Mouse (Mus musculus) kidney, embryonic 14.5 days (tissue): ENCODE measurements at regions not wholly inside any gene's neighbourhood (a gene's known extent, or its start where the extent isn't known, plus 50 kb on each side); places are given as distances from the start of the nearest gene placed in this dataset.

ENCODE experiments used
- ATAC-seq: fragments of 200-750 bp; cut with Nextera tagmentation; 2 replicates; pipeline ENCODE4 v1.8.0; 2017; ENCODE audit warnings: moderate number of reproducible peaks, mild to moderate bottlenecking, moderate TSS enrichment, moderate library complexity; ENCODE audit not compliant: low FRiP score, low TSS enrichment
- H3K27ac ChIP-seq: fragments of 300-500 bp; sonication (generic); 2 replicates; pipeline ENCODE4 v1.5.1; 2014; ENCODE audit warnings: low read depth, mild to moderate bottlenecking, low read length, moderate library complexity, mixed read lengths
- H3K27me3 ChIP-seq: fragments of 300-500 bp; sonication (generic); 2 replicates; pipeline ENCODE4 v1.6.1; 2014; ENCODE audit warnings: mild to moderate bottlenecking, low read length; ENCODE audit not compliant: control insufficient read depth, insufficient read depth
- H3K36me3 ChIP-seq: fragments of 300-500 bp; sonication (generic); 2 replicates; pipeline ENCODE4 v1.6.1; 2014; ENCODE audit warnings: low read length, mixed read lengths; ENCODE audit not compliant: control insufficient read depth, insufficient read depth
- H3K4me1 ChIP-seq: fragments of 300-500 bp; sonication (generic); 2 replicates; pipeline ENCODE4 v1.6.1; 2014; ENCODE audit warnings: low read length, mixed read lengths; ENCODE audit not compliant: control insufficient read depth, insufficient read depth
- H3K4me2 ChIP-seq: fragments of 300-500 bp; sonication (generic); replicated peaks from 2 replicates; pipeline ENCODE4 v1.6.1; 2014; ENCODE audit warnings: low read depth, mild to moderate bottlenecking, low read length
- H3K4me3 ChIP-seq: fragments of 300-500 bp; sonication (generic); 2 replicates; pipeline ENCODE4 v1.5.1; 2014; ENCODE audit warnings: mild to moderate bottlenecking, low read length
- H3K9ac ChIP-seq: fragments of 300-500 bp; sonication (generic); 2 replicates; pipeline ENCODE4 v1.6.1; 2014; ENCODE audit warnings: low read depth, mild to moderate bottlenecking, low read length, moderate library complexity
- H3K9me3 ChIP-seq: fragments of 300-500 bp; sonication (generic); 2 replicates; pipeline ENCODE4 v1.6.1; 2016; ENCODE audit warnings: low read length; ENCODE audit not compliant: control insufficient read depth
- WGBS: fragments of 180-500 bp; shearing (Covaris S2); extraction: QIAGEN DNeasy Blood & Tissue Kit; methylation state at CpG from one replicate; pipeline ENCODE4 v1.1.7; 2014; 5-methylcytosine and 5-hydroxymethylcytosine counted together

GRCm38 (mm10) chr11:52558782-52559181 lies 162.6 kb downstream of the 9530068E07Rik start:
- ATAC-seq, result peak; percentile 46
- no peak overlapping the region for H3K9ac ChIP-seq
- 40% methylated on average over 5 of the region's 5 CpGs for WGBS

DNA sequence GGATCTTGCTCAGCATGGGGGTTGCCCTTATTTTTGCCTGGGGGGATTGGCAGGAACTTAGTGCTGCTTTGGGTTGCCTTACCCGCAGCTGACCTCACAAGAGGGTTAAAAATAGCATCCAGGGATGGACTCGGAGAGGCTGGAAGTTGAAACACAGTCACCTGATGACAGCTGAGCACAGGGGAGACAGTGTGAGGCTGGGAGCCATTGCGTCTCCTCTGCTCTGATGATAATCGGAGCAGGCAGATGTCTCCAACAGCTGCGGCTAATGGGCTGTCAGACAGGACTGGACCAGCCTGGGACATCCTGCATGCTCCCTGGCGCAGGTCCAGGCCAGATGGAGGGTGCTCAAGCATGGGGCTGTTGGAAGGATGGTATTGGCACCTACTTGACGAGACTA lies 165.1 kb downstream of the 9530068E07Rik start:
- H3K4me2 ChIP-seq, result no peak overlapping the region
- H3K27ac ChIP-seq, result no peak overlapping the region
- H3K27me3 ChIP-seq, result no peaks in the 10 kb centered on the region
- H3K9ac ChIP-seq, result no peak overlapping the region
- H3K9me3 ChIP-seq, result no peaks in the 10 kb centered on the region
- no peaks in the 10 kb centered on the region for H3K36me3 ChIP-seq
- ATAC-seq, result peak; percentile 3; the same call in 1 of the 2 replicates
- no peak overlapping the region for H3K4me3 ChIP-seq
- peaks cover 15% of the 10 kb centered on the region; the same call in 1 of the 2 replicates for H3K4me1 ChIP-seq
- WGBS, result 58% methylated on average over 7 of the region's 7 CpGs

More at GRCm38 (mm10) chr11:52558782-52559181, 162.6 kb downstream of the 9530068E07Rik start:
- no peaks in the 10 kb centered on the region for H3K36me3 ChIP-seq
- H3K4me3 ChIP-seq, result no peak overlapping the region
- H3K4me1 ChIP-seq, result peaks cover 11% of the 10 kb centered on the region; the same call in 1 of the 2 replicates
- H3K4me2 ChIP-seq, result no peak overlapping the region
- H3K9me3 ChIP-seq, result no peaks in the 10 kb centered on the region
- no peaks in the 10 kb centered on the region for H3K27me3 ChIP-seq
- H3K27ac ChIP-seq, result no peak overlapping the region

GRCm38 (mm10) chr11:52565457-52565856 lies 169.2 kb downstream of the 9530068E07Rik start:
- Histone ChIP-seq H3K9me3 (no peaks in the 10 kb centered on the region), H3K36me3 (no peaks in the 10 kb centered on the region), H3K4me3 (no peak overlapping the region), H3K4me1 (peaks cover 12% of the 10 kb centered on the region; the same call in 1 of the 2 replicates), H3K27ac (no peak overlapping the region), H3K9ac (no peak overlapping the region), H3K27me3 (no peaks in the 10 kb centered on the region; the same call in 1 of the 2 replicates), H3K4me2 (no peak overlapping the region)
- WGBS, result 3% methylated on average over 1 of the region's 1 CpGs
- no peak for ATAC-seq

- 0 out of 2 replicates have a peak overlapping the region, but pooled peaks have one; percentile 20 for H3K27ac ChIP-seq
- no peak overlapping the region for H3K4me3 ChIP-seq
- H3K4me1 ChIP-seq, result peaks cover 16% of the 10 kb centered on the region; the same call in 1 of the 2 replicates
- no peaks in the 10 kb centered on the region; the same call in 1 of the 2 replicates for H3K27me3 ChIP-seq
- WGBS, result 15% methylated on average over 9 of the region's 9 CpGs
- ATAC-seq, result no peak
- no peaks in the 10 kb centered on the region for H3K36me3 ChIP-seq
- H3K9me3 ChIP-seq, result no peaks in the 10 kb centered on the region
- peak overlapping the region; percentile 12; the same call in 1 of the 2 replicates for H3K9ac ChIP-seq
- no peak overlapping the region for H3K4me2 ChIP-seq
These were observed 169.8 kb downstream of the 9530068E07Rik start for GRCm38 (mm10) chr11:52566026-52566425.

GRCm38 (mm10) chr11:52567945-52568687 lies 171.9 kb downstream of the 9530068E07Rik start:
- Histone ChIP-seq H3K9me3 (no peaks in the 10 kb centered on the region), H3K4me2 (no peak overlapping the region), H3K27ac (no peak overlapping the region), H3K27me3 (no peaks in the 10 kb centered on the region; the same call in 1 of the 2 replicates), H3K36me3 (no peaks in the 10 kb centered on the region), H3K9ac (no peak overlapping the region), H3K4me3 (no peak overlapping the region), H3K4me1 (0 out of 2 replicates have a peak, but pooled peaks cover 10% of the 10 kb centered on the region)
- WGBS, result 55% methylated on average over 13 of the region's 13 CpGs
- no peak for ATAC-seq

GRCm38 (mm10) chr11:52568794-52569193 lies 172.6 kb downstream of the 9530068E07Rik start:
- no peaks in the 10 kb centered on the region for H3K36me3 ChIP-seq
- no peak overlapping the region for H3K4me2 ChIP-seq
- no peak overlapping the region for H3K9ac ChIP-seq
- no peak overlapping the region for H3K27ac ChIP-seq
- H3K9me3 ChIP-seq, result no peaks in the 10 kb centered on the region
- ATAC-seq, result no peak
- no peak overlapping the region for H3K4me3 ChIP-seq
- H3K4me1 ChIP-seq, result 0 out of 2 replicates have a peak, but pooled peaks cover 10% of the 10 kb centered on the region
- 73% methylated on average over 1 of the region's 1 CpGs for WGBS
- H3K27me3 ChIP-seq, result no peaks in the 10 kb centered on the region; the same call in 1 of the 2 replicates

GRCm38 (mm10) chr11:52569759-52570158 lies 173.5 kb downstream of the 9530068E07Rik start:
- no peaks in the 10 kb centered on the region; the same call in 1 of the 2 replicates for H3K27me3 ChIP-seq
- H3K9me3 ChIP-seq, result no peaks in the 10 kb centered on the region
- H3K4me3 ChIP-seq, result no peak overlapping the region
- no peak overlapping the region for H3K4me2 ChIP-seq
- no peak overlapping the region for H3K9ac ChIP-seq
- WGBS, result 76% methylated on average over 10 of the region's 10 CpGs
- H3K4me1 ChIP-seq, result 0 out of 2 replicates have a peak, but pooled peaks cover 10% of the 10 kb centered on the region
- no peak overlapping the region for H3K27ac ChIP-seq
- ATAC-seq, result no peak
- H3K36me3 ChIP-seq, result no peaks in the 10 kb centered on the region

GRCm38 (mm10) chr11:52578471-52578870 lies 182.2 kb downstream of the 9530068E07Rik start:
- H3K9ac ChIP-seq, result no peak overlapping the region
- no peaks in the 10 kb centered on the region; the same call in 1 of the 2 replicates for H3K9me3 ChIP-seq
- H3K36me3 ChIP-seq, result no peaks in the 10 kb centered on the region
- WGBS, result 46% methylated on average over 9 of the region's 9 CpGs
- no peak overlapping the region for H3K4me3 ChIP-seq
- no peak for ATAC-seq
- no peaks in the 10 kb centered on the region for H3K4me1 ChIP-seq
- no peak overlapping the region for H3K4me2 ChIP-seq
- no peak overlapping the region for H3K27ac ChIP-seq
- no peaks in the 10 kb centered on the region for H3K27me3 ChIP-seq

GRCm38 (mm10) chr11:52579764-52580377 lies 183.6 kb downstream of the 9530068E07Rik start:
- Histone ChIP-seq H3K27ac (no peak overlapping the region), H3K4me2 (no peak overlapping the region), H3K27me3 (no peaks in the 10 kb centered on the region), H3K4me1 (no peaks in the 10 kb centered on the region), H3K9me3 (no peaks in the 10 kb centered on the region; the same call in 1 of the 2 replicates), H3K4me3 (no peak overlapping the region), H3K9ac (no peak overlapping the region), H3K36me3 (no peaks in the 10 kb centered on the region)
- no peak for ATAC-seq
- 71% methylated on average over 13 of the region's 13 CpGs for WGBS
